Mouse (Mus musculus): ENCODE results near the gene Snap47. TPM values are rescaled to one million over a fixed set of nuclear protein-coding genes. Genes with fewer than 3 reads are reported as not detected.
"Not testable (repeated sequence)": the region's sequence is repeated elsewhere in the genome, so short reads cannot be mapped to it uniquely, and the experiment has no call there.

The Snap47 gene
- polyA plus RNA-seq, 1 experiment from 2014 or later: 130 TPM

- Histone ChIP-seq H3K4me3 (ENCODE audit: low read depth, low read length) (no peak overlapping the region), H3K36me3 (ENCODE audit: control insufficient read depth, insufficient read depth, low read length) (no peaks in the 10 kb centered on the region), H3K4me2 (ENCODE audit: low read depth, low read length, severe bottlenecking) (no peak overlapping the region), H3K27me3 (ENCODE audit: control insufficient read depth, insufficient read depth, low read length) (no peaks in the 10 kb centered on the region), H3K27ac (ENCODE audit: low read depth, low read length) (no peak overlapping the region), H3K9me3 (ENCODE audit: control insufficient read depth, low read length) (no peaks in the 10 kb centered on the region), H3K9ac (ENCODE audit: low read length) (no peak overlapping the region), H3K4me1 (replicated peaks; ENCODE audit: control insufficient read depth, insufficient read depth, low read length) (peaks cover 1% of the 10 kb centered on the region; the same call in 1 of the 2 replicates)
- ATAC-seq (replicated peaks; ENCODE audit: low FRiP score) (no peak), DNase-seq (ENCODE audit: low spot score) (no peak)
These were observed 71.4 kb downstream of the Snap47 start for GRCm38 (mm10) chr11:59379547-59379946.

DNA sequence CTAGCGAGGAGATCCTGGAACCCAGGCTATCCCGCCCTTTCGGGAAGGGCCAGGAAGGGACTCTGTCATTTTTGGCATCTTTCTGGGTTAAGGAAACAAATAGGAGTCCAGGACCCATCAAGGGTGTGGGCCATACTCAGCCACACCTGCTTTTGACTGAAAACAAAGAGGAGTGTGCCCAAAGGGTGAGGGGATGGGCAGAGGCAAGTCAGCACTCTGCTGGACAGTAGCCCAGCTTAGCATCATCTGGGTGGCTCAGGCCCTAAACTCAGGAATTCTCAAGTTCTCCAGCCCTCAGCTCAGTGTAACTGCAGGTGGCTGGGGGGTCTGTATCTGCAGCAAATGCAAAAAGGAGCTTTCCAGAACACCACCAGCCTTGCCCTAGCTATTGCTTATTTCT, 73.0 kb downstream of the Snap47 start:
- no peak overlapping the region for H3K4me2 ChIP-seq (ENCODE audit: low read depth, low read length, severe bottlenecking)
- H3K36me3 ChIP-seq (ENCODE audit: control insufficient read depth, insufficient read depth, low read length): no peaks in the 10 kb centered on the region
- H3K9me3 ChIP-seq (ENCODE audit: control insufficient read depth, low read length): no peaks in the 10 kb centered on the region
- H3K27me3 ChIP-seq (ENCODE audit: control insufficient read depth, insufficient read depth, low read length): no peaks in the 10 kb centered on the region
- H3K27ac ChIP-seq (ENCODE audit: low read depth, low read length): no peak overlapping the region
- DNase-seq (ENCODE audit: low spot score) (no peak), ATAC-seq (replicated peaks; ENCODE audit: low FRiP score) (no peak)
- H3K9ac ChIP-seq (ENCODE audit: low read length): no peak overlapping the region
- H3K4me3 ChIP-seq (ENCODE audit: low read depth, low read length): no peak overlapping the region
- no peaks in the 10 kb centered on the region for H3K4me1 ChIP-seq (replicated peaks; ENCODE audit: control insufficient read depth, insufficient read depth, low read length)
- 89% methylated on average over 3 of the region's 3 CpGs for WGBS

DNA sequence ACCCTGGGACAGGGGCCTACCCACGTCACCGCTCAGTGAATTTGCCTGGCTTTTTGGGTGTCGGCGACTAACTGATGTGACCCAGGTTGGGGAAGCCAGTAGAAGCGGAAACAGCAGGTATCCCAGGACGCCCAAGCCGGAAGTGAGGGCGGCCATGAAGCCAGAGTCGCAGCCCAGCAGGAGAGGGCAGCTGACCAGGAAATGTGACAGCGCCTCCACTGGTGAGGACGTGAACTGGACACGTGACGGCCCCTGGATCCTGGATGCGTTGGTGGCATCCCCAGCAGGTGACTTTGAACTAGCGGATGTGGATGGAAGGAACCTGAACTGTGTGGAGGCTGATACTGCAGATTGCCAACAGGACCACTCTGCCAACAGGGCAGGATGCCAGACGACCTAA, 75.5 kb downstream of the Snap47 start, which contains the start of gene Prss38:
TSS of gene Prss38 (minus strand) at position 183 of the 400 bp plus-strand sequence.
- Histone ChIP-seq H3K27me3 (ENCODE audit: control insufficient read depth, insufficient read depth, low read length) (no peaks in the 10 kb centered on the region), H3K4me1 (replicated peaks; ENCODE audit: control insufficient read depth, insufficient read depth, low read length) (no peaks in the 10 kb centered on the region), H3K4me2 (ENCODE audit: low read depth, low read length, severe bottlenecking) (no peak within 1 kb of the TSS), H3K9me3 (ENCODE audit: control insufficient read depth, low read length) (no peaks in the 10 kb centered on the region), H3K27ac (ENCODE audit: low read depth, low read length) (no peak within 1 kb of the TSS), H3K36me3 (ENCODE audit: control insufficient read depth, insufficient read depth, low read length) (no peaks in the 10 kb centered on the region), H3K4me3 (ENCODE audit: low read depth, low read length) (no peak within 1 kb of the TSS), H3K9ac (ENCODE audit: low read length) (no peak within 1 kb of the TSS)
- 75% methylated on average over 16 of the region's 16 CpGs for WGBS
- DNase-seq (ENCODE audit: low spot score) (no peak), ATAC-seq (replicated peaks; ENCODE audit: low FRiP score) (no peak)

DNA sequence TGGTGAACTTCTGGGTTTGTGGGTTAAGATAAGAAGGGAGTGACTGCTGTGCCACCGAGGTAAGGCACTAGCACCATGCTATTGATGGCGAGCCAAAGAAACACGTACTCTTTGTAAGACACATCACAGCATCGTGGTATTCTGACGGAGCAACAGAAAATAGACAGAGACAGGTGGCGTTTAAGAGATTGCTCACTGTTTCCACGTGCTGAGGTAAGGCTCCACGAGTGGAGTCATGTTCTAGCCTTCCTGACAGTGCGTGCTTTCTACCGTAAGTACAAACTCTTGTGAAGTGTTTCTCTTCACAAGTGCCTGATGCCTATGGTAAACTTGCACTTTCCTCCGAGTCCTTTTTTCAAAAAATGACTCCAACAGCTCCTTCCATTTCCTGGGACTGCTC, 81.1 kb downstream of the Snap47 start:
- ATAC-seq (replicated peaks; ENCODE audit: low FRiP score) (no peak), DNase-seq (ENCODE audit: low spot score) (no peak)
- no peak overlapping the region for H3K4me3 ChIP-seq (ENCODE audit: low read depth, low read length)
- H3K9me3 ChIP-seq (ENCODE audit: control insufficient read depth, low read length): no peaks in the 10 kb centered on the region
- no peak overlapping the region for H3K4me2 ChIP-seq (ENCODE audit: low read depth, low read length, severe bottlenecking)
- H3K27me3 ChIP-seq (ENCODE audit: control insufficient read depth, insufficient read depth, low read length): no peaks in the 10 kb centered on the region
- H3K4me1 ChIP-seq (replicated peaks; ENCODE audit: control insufficient read depth, insufficient read depth, low read length): no peaks in the 10 kb centered on the region
- WGBS: 82% methylated on average over 11 of the region's 11 CpGs
- H3K36me3 ChIP-seq (ENCODE audit: control insufficient read depth, insufficient read depth, low read length): no peaks in the 10 kb centered on the region
- no peak overlapping the region for H3K9ac ChIP-seq (ENCODE audit: low read length)
- H3K27ac ChIP-seq (ENCODE audit: low read depth, low read length): no peak overlapping the region

DNA sequence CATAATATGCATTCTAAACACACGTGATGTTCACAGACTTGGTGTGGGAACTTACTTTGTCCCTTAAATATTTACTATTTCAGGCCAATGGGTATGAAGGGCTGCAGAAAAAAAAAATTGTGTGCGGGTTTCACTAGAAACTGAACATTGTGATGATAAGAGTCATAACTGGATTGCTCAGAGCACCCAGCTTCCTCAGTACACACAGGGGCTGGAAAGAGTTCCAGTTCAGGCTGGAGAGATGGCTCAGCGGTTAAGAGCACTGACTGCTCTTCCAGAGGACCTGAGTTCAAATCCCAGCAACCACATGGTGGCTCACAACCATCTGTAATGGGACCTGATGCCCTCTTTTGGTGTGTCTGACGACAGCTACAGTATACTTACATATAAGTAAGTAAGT, 83.0 kb downstream of the Snap47 start:
- WGBS: 91% methylated on average over 4 of the region's 4 CpGs
- H3K4me2 ChIP-seq (ENCODE audit: low read depth, low read length, severe bottlenecking); DNase-seq (ENCODE audit: low spot score): not testable (repeated sequence)

GRCm38 (mm10) chr11:59366633-59367032, 84.4 kb downstream of the Snap47 start:
- Histone ChIP-seq H3K9me3 (ENCODE audit: control insufficient read depth, low read length) (no peaks in the 10 kb centered on the region), H3K36me3 (ENCODE audit: control insufficient read depth, insufficient read depth, low read length) (no peaks in the 10 kb centered on the region), H3K27ac (ENCODE audit: low read depth, low read length) (no peak overlapping the region), H3K9ac (ENCODE audit: low read length) (no peak overlapping the region), H3K27me3 (ENCODE audit: control insufficient read depth, insufficient read depth, low read length) (no peaks in the 10 kb centered on the region), H3K4me2 (ENCODE audit: low read depth, low read length, severe bottlenecking) (no peak overlapping the region), H3K4me3 (ENCODE audit: low read depth, low read length) (no peak overlapping the region), H3K4me1 (replicated peaks; ENCODE audit: control insufficient read depth, insufficient read depth, low read length) (no peaks in the 10 kb centered on the region)
- DNase-seq (ENCODE audit: low spot score): peak; percentile 65
- WGBS: 32% methylated on average over 3 of the region's 3 CpGs
- no peak for ATAC-seq (replicated peaks; ENCODE audit: low FRiP score)

More for the DNA sequence above, 83.0 kb downstream of the Snap47 start:
- H3K9me3 ChIP-seq (ENCODE audit: control insufficient read depth, low read length); H3K27me3 ChIP-seq (ENCODE audit: control insufficient read depth, insufficient read depth, low read length); H3K27ac ChIP-seq (ENCODE audit: low read depth, low read length); H3K36me3 ChIP-seq (ENCODE audit: control insufficient read depth, insufficient read depth, low read length); ATAC-seq (replicated peaks; ENCODE audit: low FRiP score); H3K4me1 ChIP-seq (replicated peaks; ENCODE audit: control insufficient read depth, insufficient read depth, low read length); H3K4me3 ChIP-seq (ENCODE audit: low read depth, low read length); H3K9ac ChIP-seq (ENCODE audit: low read length): not testable (repeated sequence)

DNA sequence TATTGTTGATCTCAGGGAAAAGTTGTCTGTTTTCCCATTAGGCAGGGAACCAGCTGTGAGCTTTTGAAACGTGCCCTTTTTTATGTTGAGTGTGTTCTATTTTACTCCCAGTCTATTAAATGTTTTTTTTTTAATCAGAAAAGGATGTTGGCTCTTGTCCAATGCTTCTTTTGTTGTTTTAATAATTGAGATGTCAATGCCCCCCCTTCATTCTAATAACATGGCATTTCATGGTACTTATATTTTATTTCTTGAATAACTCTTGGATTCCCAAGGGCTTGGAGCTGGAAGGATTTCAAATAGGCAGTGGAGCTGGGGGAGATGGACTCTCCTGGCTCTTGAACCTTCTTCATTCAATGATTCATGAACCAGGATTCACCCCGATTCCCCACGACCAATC, 85.0 kb downstream of the Snap47 start:
- no peaks in the 10 kb centered on the region for H3K9me3 ChIP-seq (ENCODE audit: control insufficient read depth, low read length)
- DNase-seq (ENCODE audit: low spot score): no peak
- no peak overlapping the region for H3K4me2 ChIP-seq (ENCODE audit: low read depth, low read length, severe bottlenecking)
- no peaks in the 10 kb centered on the region for H3K27me3 ChIP-seq (ENCODE audit: control insufficient read depth, insufficient read depth, low read length)
- 75% methylated on average over 3 of the region's 3 CpGs for WGBS
- no peak overlapping the region for H3K4me3 ChIP-seq (ENCODE audit: low read depth, low read length)
- ATAC-seq (replicated peaks; ENCODE audit: low FRiP score): no peak
- H3K9ac ChIP-seq (ENCODE audit: low read length): no peak overlapping the region
- no peak overlapping the region for H3K27ac ChIP-seq (ENCODE audit: low read depth, low read length)
- H3K36me3 ChIP-seq (ENCODE audit: control insufficient read depth, insufficient read depth, low read length): no peaks in the 10 kb centered on the region
- H3K4me1 ChIP-seq (replicated peaks; ENCODE audit: control insufficient read depth, insufficient read depth, low read length): no peaks in the 10 kb centered on the region

GRCm38 (mm10) chr11:59364417-59364816, 86.6 kb downstream of the Snap47 start:
- H3K27me3 ChIP-seq (ENCODE audit: control insufficient read depth, insufficient read depth, low read length): no peaks in the 10 kb centered on the region
- H3K9me3 ChIP-seq (ENCODE audit: control insufficient read depth, low read length): no peaks in the 10 kb centered on the region
- no peak for DNase-seq (ENCODE audit: low spot score)
- H3K4me2 ChIP-seq (ENCODE audit: low read depth, low read length, severe bottlenecking): no peak overlapping the region
- H3K36me3 ChIP-seq (ENCODE audit: control insufficient read depth, insufficient read depth, low read length): no peaks in the 10 kb centered on the region
- H3K4me1 ChIP-seq (replicated peaks; ENCODE audit: control insufficient read depth, insufficient read depth, low read length): no peaks in the 10 kb centered on the region
- no peak overlapping the region for H3K9ac ChIP-seq (ENCODE audit: low read length)
- H3K27ac ChIP-seq (ENCODE audit: low read depth, low read length): no peak overlapping the region
- no peak for ATAC-seq (replicated peaks; ENCODE audit: low FRiP score)
- H3K4me3 ChIP-seq (ENCODE audit: low read depth, low read length): no peak overlapping the region
- WGBS: 69% methylated on average over 3 of the region's 3 CpGs

GRCm38 (mm10) chr11:59364007-59364406, 87.0 kb downstream of the Snap47 start:
- Histone ChIP-seq H3K27me3 (ENCODE audit: control insufficient read depth, insufficient read depth, low read length) (no peaks in the 10 kb centered on the region), H3K4me2 (ENCODE audit: low read depth, low read length, severe bottlenecking) (no peak overlapping the region), H3K9ac (ENCODE audit: low read length) (no peak overlapping the region), H3K36me3 (ENCODE audit: control insufficient read depth, insufficient read depth, low read length) (no peaks in the 10 kb centered on the region), H3K9me3 (ENCODE audit: control insufficient read depth, low read length) (no peaks in the 10 kb centered on the region), H3K4me1 (replicated peaks; ENCODE audit: control insufficient read depth, insufficient read depth, low read length) (no peaks in the 10 kb centered on the region), H3K4me3 (ENCODE audit: low read depth, low read length) (no peak overlapping the region), H3K27ac (ENCODE audit: low read depth, low read length) (no peak overlapping the region)
- DNase-seq (ENCODE audit: low spot score): no peak
- no peak for ATAC-seq (replicated peaks; ENCODE audit: low FRiP score)
- WGBS: 81% methylated on average over 9 of the region's 9 CpGs

Data from forebrain, embryonic 11.5 days (tissue).